Mouse (Mus musculus) adrenal gland, postnatal 36 days (tissue): ENCODE measurements around the gene Map1a. TPM values are rescaled to one million over a fixed set of nuclear protein-coding genes. Genes with fewer than 3 reads are reported as not detected.

Experiments used
- DNase-seq, 2 experiments: peaks; one replicate each; pipeline ENCODE4 v3.0.0; 2021; ENCODE audit warnings: mixed read lengths in 1 of 2
- total RNA-seq, 2 experiments: library from RNA; stranded (reverse); gene quantifications; 2 replicates each; pipeline ENCODE4 v1.2.3; 2021

The Map1a gene
- total RNA-seq, 2 experiments from 2014 or later: 6.0 to 7.0 TPM

DNA sequence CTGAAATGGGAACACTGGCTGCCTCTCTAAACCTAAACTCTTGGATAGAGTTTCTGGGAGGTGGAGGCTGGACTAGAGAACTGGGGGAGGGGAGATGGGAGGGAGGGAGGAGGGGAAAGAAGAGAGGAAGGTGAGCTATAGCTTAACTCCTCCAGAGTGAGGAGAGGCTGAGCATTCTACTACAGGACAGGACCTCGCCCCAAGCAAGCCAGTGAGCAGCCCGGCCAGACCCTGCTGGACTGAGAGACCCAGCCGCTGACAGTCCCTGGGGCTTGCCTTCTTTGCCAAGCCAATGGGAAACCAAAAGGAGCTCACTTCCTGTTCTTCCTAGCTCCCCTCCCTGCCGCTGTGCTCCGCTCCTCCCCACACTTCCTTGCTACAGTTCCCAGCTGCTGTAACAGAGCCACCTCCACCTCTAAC lies 19.6 kb downstream of the Map1a start:
- DNase-seq: peak; percentile 15 to 44

DNA sequence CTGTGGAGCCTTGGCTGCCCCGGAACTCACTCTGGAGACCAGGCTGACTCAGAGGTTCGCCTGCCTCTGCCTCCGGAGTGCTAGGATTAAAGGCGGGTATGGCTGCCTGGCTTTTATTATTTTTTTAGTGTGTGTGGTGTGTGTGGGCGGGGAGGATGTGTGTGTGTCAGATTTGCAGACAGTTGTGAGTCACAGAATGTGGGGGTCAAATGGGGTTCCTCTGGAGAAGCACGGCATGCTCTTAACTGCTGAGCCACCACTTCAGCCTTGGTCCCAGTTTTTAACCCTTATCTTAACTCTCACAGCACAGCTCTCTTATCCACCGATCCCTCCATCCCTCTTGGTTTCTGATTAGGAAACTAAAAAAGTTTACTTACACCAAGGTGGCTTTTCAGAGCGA lies 26.9 kb downstream of the Map1a start:
- no peak for DNase-seq

DNA sequence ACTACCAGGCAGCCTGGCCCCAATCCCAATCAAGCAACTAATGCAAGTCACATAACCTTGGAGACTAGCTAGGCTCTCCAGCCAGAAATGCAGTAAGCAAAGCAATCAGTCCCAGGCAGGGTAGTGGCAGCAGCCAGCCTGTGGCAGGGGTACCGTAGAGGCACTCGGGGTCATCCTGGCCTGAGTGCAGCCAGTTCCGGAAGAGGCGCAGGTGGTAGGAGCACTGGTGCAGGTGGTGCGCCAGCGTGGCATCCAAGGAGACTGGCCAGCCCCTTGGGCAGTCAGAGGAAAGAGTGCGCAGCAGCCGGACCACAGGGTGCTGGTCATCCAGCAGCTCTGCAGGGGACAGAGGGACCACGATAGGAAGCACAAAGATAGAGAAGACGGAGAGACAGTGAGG lies 33.6 kb downstream of the Map1a start:
- no peak for DNase-seq

DNA sequence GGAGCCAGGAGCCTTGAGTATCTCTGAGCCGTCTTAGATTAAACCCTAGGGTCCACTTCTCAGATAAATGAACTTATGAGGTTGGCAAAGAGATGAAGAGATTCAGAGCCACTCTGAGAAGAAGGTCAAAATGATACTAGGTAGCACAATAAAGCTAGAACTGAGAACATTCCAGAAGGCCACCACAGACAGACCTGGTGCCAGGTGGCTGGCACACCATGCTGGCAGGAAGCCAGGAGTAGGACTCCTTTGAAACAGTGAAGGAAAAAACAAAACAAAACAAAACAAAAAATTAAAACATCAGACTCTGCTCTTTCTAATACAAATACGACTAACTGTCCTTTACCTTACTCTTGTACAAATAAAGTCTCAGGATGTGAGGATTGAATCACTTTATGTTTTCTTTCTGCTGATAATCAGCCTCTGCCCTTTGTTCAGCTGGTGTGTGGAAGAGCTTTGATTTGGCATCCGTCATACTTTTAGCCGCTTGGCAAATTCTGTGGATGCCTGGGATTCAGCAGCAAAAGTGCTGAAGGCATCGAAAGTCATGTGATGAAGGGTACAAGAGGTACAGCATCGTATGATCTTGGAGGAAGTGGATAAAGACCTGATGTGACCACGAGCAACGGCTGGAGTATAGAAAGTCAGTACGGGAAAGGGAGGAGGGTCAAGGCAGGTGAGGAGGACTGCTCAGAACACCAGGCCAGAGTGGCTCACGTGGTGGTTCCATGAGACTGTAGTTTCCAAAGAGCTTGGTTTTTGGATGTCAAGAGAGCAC lies 34.5 kb downstream of the Map1a start:
- no peak for DNase-seq

DNA sequence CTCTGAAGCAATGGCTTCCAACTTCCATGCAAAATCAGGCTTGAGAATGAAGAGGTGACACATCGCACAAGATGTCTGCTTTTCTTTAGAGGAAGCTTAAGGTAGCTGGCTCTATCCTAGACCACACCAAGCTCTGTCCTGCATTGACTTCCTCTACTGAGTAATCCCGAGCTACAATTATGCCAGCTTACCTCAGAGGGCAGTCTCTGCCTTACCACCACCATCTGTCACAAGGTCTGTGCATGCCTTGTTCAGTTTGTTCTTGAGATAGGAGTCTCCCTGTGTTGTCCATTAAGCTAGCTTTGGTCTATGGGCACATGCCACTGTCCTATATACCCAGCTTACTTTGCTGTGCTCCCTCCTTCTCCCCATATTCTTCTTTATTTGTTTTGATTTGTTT lies 40.1 kb downstream of the Map1a start:
- no peak for DNase-seq

DNA sequence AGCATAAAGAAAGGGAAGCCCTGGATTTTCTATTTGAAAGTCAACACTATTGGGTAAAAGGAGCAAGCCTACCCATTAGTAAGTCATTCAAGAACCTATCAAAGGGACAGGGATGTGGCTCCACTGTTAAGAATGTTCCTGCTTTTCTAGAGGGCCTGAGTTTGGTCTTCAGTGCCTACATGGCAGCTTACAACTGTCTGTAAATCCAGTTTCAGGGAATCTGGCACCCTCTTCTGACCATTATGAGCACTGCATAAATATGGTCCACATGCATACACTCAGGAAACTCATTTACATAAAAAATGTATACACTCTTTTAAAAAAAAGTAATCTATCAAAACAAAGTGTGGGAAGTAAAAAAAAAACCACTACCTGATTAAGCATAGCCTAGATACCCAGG lies 49.7 kb downstream of the Map1a start:
- DNase-seq: no peak

DNA sequence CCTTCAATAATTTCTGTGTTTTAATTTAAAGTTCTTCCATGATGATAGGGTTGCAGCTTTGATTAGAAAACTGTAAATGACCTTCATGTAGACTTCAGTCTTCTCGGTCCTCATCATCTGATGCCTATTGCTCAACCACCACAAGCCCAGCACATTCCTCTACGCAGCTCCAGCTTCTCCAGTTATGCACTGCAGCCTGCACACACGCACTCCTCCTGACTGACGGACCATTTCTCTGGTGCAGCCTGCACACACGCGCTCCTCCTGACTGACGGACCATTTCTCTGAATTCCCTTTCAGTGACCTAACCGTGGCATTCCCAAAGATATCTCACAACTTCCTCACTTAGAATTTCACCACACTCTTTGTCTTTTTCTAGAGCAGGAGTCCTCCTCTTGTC lies 63.8 kb downstream of the Map1a start:
- no peak for DNase-seq

DNA sequence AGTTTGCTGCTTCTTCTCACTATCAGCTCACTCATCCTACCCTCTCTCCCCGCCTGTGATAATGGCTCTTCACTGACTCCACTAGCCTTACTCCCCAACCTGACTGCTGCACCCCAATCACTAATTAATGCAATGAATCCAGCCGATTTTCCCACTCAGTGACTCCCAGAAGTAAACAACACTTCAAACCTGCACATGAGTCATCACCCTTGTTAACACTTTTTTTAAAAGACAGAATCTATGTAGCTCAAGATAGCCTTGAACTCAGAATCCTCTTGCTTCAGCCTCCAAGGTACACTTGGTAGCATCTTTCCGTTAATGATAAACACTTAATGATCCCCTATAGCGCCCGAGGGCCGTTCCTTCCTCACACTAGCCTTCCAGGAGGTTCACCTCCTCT lies 65.0 kb downstream of the Map1a start:
- no peak for DNase-seq

DNA sequence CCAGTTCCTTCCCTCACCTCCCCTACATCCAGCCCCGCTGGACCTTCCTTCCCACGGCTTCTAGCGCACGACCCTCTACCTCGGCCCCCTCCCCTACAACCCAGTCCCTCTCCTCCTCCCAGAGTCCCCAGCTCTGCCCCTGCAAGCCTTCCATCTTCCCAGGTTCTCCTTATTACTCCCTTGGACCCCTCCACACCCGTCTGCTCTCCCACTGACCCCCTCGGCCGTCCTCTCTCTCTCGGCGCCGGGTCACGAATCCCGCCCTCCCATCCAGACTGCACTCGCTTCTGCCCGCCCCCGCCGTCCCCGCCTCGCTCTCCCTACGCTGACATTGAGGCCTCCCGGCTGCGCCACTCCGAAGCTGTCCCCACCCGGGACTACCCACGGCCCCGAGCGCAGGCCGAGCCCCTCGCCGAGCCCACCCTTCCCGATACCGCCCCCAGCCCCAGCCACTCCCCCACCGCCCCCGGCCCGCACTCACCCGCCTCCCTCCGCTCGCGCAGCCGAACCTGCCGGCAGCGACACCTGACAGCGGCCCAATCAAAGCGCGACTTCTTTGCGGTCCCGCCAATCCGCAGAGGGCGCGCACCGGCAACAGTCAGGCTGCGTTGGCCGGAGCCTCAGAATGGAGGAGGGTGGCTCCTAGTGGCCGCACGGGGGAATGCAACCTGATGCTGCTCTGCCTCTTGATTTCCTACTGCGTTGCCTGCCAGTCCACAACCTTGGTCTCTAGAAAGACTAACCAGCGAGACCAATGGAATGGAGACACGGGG lies 65.6 kb downstream of the Map1a start, which contains the start of gene Ppip5k1:
Gene Ppip5k1 (minus strand): TSS at position 577 of the 773 bp plus-strand sequence.
- DNase-seq: peak; percentile 98 to 99

DNA sequence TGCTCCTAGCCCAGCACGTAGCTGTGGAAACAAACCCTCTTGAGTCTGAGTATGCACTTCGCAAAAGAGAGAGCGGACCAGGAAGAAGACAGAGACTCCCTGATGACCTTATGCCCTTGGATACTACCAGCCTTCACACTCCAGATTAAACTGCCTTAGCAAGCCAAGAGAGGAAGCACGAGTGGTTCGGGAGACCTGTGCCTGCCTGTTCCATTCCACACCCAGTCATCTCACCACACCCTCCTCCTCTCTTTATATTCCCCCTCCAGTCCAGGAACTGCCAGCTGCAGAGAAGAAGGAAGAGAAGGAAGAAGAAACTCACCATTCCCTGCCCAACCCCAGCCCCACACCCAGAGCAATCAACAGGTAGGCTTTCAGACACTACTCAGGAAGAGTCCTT lies 68.1 kb downstream of the Map1a start, which contains the start of gene Ckmt1:
Gene Ckmt1 (plus strand): TSS at position 221 of the 400 bp plus-strand sequence.
- no peak for DNase-seq

DNA sequence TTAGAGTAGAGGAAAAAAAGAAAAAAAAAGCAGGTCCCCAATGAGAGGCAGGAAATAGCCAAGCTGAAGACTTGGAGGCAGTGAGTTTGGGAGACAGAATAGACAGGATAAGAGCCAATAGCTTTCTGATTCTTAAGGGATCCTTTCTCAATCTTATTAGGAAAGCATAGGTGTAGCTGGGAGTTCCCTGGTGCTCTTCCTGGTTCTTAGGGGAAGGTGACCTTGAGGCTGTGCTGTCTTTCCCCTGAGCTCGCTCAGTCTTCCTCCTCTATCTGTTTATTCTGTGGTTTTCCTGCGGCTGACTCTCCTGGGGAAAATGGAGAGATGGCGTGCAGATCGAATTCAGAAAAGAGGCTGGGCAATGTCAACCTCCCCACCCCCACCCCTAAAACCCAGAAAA lies 68.6 kb downstream of the Map1a start:
- no peak for DNase-seq

DNA sequence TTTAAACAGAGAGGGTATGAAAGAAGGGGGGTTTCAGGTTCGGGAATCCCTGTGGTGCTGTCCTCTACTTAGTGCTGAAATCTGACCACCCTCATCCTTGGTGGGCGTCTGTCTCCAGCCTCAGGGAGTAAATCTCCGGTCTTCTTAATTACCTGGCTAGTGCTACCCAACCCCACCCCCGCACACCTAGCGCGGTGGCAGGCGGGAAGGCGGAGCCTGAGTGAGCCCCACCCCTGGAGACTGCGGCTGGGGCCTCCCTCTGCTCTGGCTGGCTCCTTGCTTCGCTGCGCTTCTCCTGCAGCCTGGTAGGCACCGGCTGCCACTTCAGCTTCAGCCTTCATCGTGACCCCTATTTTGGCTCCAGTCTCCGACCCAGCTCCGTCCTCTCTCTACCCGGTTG lies 69.0 kb downstream of the Map1a start:
- peak; percentile 59 to 69 for DNase-seq

DNA sequence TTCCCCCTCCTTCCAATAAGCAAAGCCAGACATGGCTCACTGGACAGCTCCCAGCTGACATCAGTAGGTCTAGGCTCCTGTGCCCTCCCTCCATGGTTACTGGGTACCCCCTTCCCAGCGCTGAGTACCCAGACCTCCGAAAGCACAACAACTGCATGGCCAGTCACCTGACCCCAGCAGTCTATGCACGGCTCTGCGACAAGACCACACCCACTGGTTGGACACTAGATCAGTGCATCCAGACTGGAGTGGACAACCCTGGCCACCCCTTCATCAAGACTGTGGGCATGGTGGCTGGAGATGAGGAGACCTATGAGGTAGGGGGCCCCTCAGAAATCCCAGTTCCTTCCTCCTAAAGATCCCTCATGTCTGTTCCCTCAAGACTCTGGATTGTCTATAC lies 70.1 kb downstream of the Map1a start:
- no peak for DNase-seq

Other genes starting within 250 kb of the Map1a start
- gene Tgm5, start 203.8 kb upstream of the Map1a start, total RNA-seq: not detected
- gene Tgm7, start 179.8 kb upstream of the Map1a start, total RNA-seq: not detected
- 10 to 100 TPM; 19.4 to 21.4 TPM for gene Adal, start 149.2 kb upstream of the Map1a start, total RNA-seq
- gene Lcmt2, start 148.9 kb upstream of the Map1a start, total RNA-seq: 10 to 100 TPM in 1 of 2 experiments, 1 to 10 TPM in 1; 9.0 to 10.2 TPM
- 10 to 100 TPM; 36.6 to 44.3 TPM for gene Tubgcp4, start 118.9 kb upstream of the Map1a start, total RNA-seq
- gene Zscan29, start 118.5 kb upstream of the Map1a start, total RNA-seq: 10 to 100 TPM; 15.1 to 18.2 TPM
- gene Trp53bp1, start 18.2 kb upstream of the Map1a start, total RNA-seq: 10 to 100 TPM; 59.0 to 73.9 TPM
- 10 to 100 TPM; 49.5 to 50.3 TPM for gene Ppip5k1, start 65.8 kb downstream of the Map1a start, total RNA-seq
- gene Ckmt1, start 68.1 kb downstream of the Map1a start, total RNA-seq: 1 to 10 TPM; 5.8 to 6.6 TPM
- under 1 TPM; 0.10 to 0.76 TPM for gene Strc, start 97.6 kb downstream of the Map1a start, total RNA-seq
- gene Pdia3, start 124.2 kb downstream of the Map1a start, total RNA-seq: 100 to 1,000 TPM; 412 to 415 TPM
- 1 to 10 TPM; 1.9 to 2.9 TPM for gene Catsper2, start 124.2 kb downstream of the Map1a start, total RNA-seq
- under 1 TPM; 0.17 to 0.36 TPM for gene Ell3, start 154.7 kb downstream of the Map1a start, total RNA-seq
- 100 to 1,000 TPM; 333 to 337 TPM for gene Serf2, start 159.6 kb downstream of the Map1a start, total RNA-seq
- gene Hypk, start 163.7 kb downstream of the Map1a start, total RNA-seq: 10 to 100 TPM; 33.0 to 34.7 TPM
- under 1 TPM in 1 of 2 experiments, not detected in 1; 0.20 TPM for gene Serinc4, start 167.2 kb downstream of the Map1a start, total RNA-seq
- gene Mfap1b, start 184.5 kb downstream of the Map1a start, total RNA-seq: 10 to 100 TPM; 37.8 to 39.9 TPM
- gene Mfap1a, start 217.1 kb downstream of the Map1a start, total RNA-seq: 10 to 100 TPM; 32.0 to 33.1 TPM
- gene Wdr76, start 217.1 kb downstream of the Map1a start, total RNA-seq: 1 to 10 TPM; 3.4 to 3.7 TPM